Mouse (Mus musculus) lung, postnatal 0 days (tissue): Measurements from ENCODE around the gene Tnni1.

Experiments used
- CTCF ChIP-seq: IDR thresholded peaks from 2 replicates; pipeline ENCODE4 v1.5.1; 2016; ENCODE audit warnings: antibody characterized with exemption, mild to moderate bottlenecking
- EP300 ChIP-seq: IDR thresholded peaks from 2 replicates; pipeline ENCODE4 v1.6.1; 2016; ENCODE audit warnings: antibody characterized with exemption, mild to moderate bottlenecking, control low read depth

- TF ChIP-seq CTCF (peak; percentile 86), EP300 (no peak)
Observed at GRCm38 (mm10) chr1:135787799-135788198, 8.6 kb downstream of the Tnni1 start.
